Mouse (Mus musculus) granulocyte monocyte progenitor cell, adult 5-6 weeks (primary cell): ENCODE results near the gene Afap1. TPM values are rescaled to one million over a fixed set of nuclear protein-coding genes. Genes with fewer than 3 reads are reported as not detected.

Experiments
- ATAC-seq: replicated peaks from 2 replicates; pipeline ENCODE4 v1.8.0; 2016; ENCODE audit warnings: mild to moderate bottlenecking, moderate TSS enrichment, inconsistent platforms; ENCODE audit not compliant: poor library complexity, severe bottlenecking
- total RNA-seq, 2 experiments: library from RNA; stranded (forward) in 1 of 2; stranded (reverse) in 1 of 2; fragments of 200-712, 200-1000 nt in 1 of 2; fragments of >200 nt in 1 of 2; fragmentation: Nextera tagmentation in 1 of 2; gene quantifications; 2 replicates each; pipeline ENCODE4 v1.2.3; 2014 to 2017

The Afap1 gene
- total RNA-seq, 2 experiments from 2014 or later, result 17.9 to 36.0 TPM

- ATAC-seq, result no peak
Observed at GRCm38 (mm10) chr5:35896556-35896955, 3.4 kb downstream of the Afap1 start.

- 0 out of 2 replicates have a peak, but pooled peaks have one; percentile 8 for ATAC-seq
Observed at GRCm38 (mm10) chr5:35897147-35897546, 4.0 kb downstream of the Afap1 start.

GRCm38 (mm10) chr5:35898114-35898513, 5.0 kb downstream of the Afap1 start:
- peak; percentile 47 for ATAC-seq

GRCm38 (mm10) chr5:35898994-35899393, 5.9 kb downstream of the Afap1 start:
- peak; percentile 69 for ATAC-seq

GRCm38 (mm10) chr5:35900401-35901225, 7.5 kb downstream of the Afap1 start:
- ATAC-seq, result no peak

GRCm38 (mm10) chr5:35901226-35901809, 8.2 kb downstream of the Afap1 start:
- ATAC-seq, result peak; percentile 40

- no peak for ATAC-seq
Observed at GRCm38 (mm10) chr5:35903456-35903855, 10.3 kb downstream of the Afap1 start.

- ATAC-seq, result no peak; the same call in 1 of the 2 replicates
Observed at GRCm38 (mm10) chr5:35905283-35905682, 12.2 kb downstream of the Afap1 start.

- ATAC-seq, result no peak
Observed at GRCm38 (mm10) chr5:35907090-35907489, 14.0 kb downstream of the Afap1 start.

GRCm38 (mm10) chr5:35907633-35908426, 14.7 kb downstream of the Afap1 start:
- 0 out of 2 replicates have a peak, but pooled peaks have one; percentile 22 for ATAC-seq

- ATAC-seq, result no peak
Observed at GRCm38 (mm10) chr5:35908626-35909443, 15.7 kb downstream of the Afap1 start.

- ATAC-seq, result no peak
Observed at GRCm38 (mm10) chr5:35915629-35916300, 22.6 kb downstream of the Afap1 start.

GRCm38 (mm10) chr5:35916666-35917065, 23.5 kb downstream of the Afap1 start:
- ATAC-seq, result no peak

GRCm38 (mm10) chr5:35918387-35918786, 25.3 kb downstream of the Afap1 start:
- ATAC-seq, result no peak

- ATAC-seq, result no peak
Observed at GRCm38 (mm10) chr5:35920076-35920475, 27.0 kb downstream of the Afap1 start.

GRCm38 (mm10) chr5:35920557-35920956, 27.4 kb downstream of the Afap1 start:
- no peak for ATAC-seq

- no peak for ATAC-seq
Observed at GRCm38 (mm10) chr5:35921141-35921540, 28.0 kb downstream of the Afap1 start.

- ATAC-seq, result no peak
Observed at GRCm38 (mm10) chr5:35921595-35922254, 28.6 kb downstream of the Afap1 start.

GRCm38 (mm10) chr5:35923448-35923847, 30.3 kb downstream of the Afap1 start:
- ATAC-seq, result no peak
